Mouse (Mus musculus) hindbrain, embryonic 16.5 days (tissue): ENCODE data around the gene Trh. TPM values are rescaled to one million over a fixed set of nuclear protein-coding genes. Genes with fewer than 3 reads are reported as not detected.
A peak's percentile ranks its signal among the peaks of the same experiment; 100 is the strongest.

Source experiments
- ATAC-seq: fragments of 200-750 bp; cut with Nextera tagmentation; 2 replicates; pipeline ENCODE4 v1.8.0; 2017; ENCODE audit warnings: moderate TSS enrichment, moderate library complexity
- H3K27ac ChIP-seq: fragments of 300-500 bp; sonication (generic); 2 replicates; pipeline ENCODE4 v1.5.1; 2014; ENCODE audit warnings: low read depth, mild to moderate bottlenecking, control low read depth, low read length, moderate library complexity
- H3K27me3 ChIP-seq: fragments of 300-500 bp; sonication (generic); replicated peaks from 2 replicates; pipeline ENCODE4 v1.6.1; 2014; ENCODE audit warnings: low read length; ENCODE audit not compliant: control insufficient read depth, insufficient read depth
- H3K36me3 ChIP-seq: fragments of 300-500 bp; sonication (generic); 2 replicates; pipeline ENCODE4 v1.6.1; 2014; ENCODE audit warnings: mild to moderate bottlenecking, low read length, moderate library complexity, mixed read lengths; ENCODE audit not compliant: control insufficient read depth, insufficient read depth
- H3K4me1 ChIP-seq: fragments of 300-500 bp; sonication (generic); 2 replicates; pipeline ENCODE4 v1.6.1; 2014; ENCODE audit warnings: low read depth, low read length; ENCODE audit not compliant: control insufficient read depth, insufficient read depth
- H3K4me2 ChIP-seq: fragments of 300-500 bp; sonication (generic); 2 replicates; pipeline ENCODE4 v1.6.1; 2014; ENCODE audit warnings: mild to moderate bottlenecking, low read length, control low read depth, moderate library complexity
- H3K4me3 ChIP-seq: fragments of 300-500 bp; sonication (generic); 2 replicates; pipeline ENCODE4 v1.5.1; 2014; ENCODE audit warnings: mild to moderate bottlenecking, low read length, control low read depth, moderate library complexity
- H3K9ac ChIP-seq: fragments of 300-500 bp; sonication (generic); 2 replicates; pipeline ENCODE4 v1.6.1; 2014; ENCODE audit warnings: low read depth, mild to moderate bottlenecking, control low read depth, low read length, moderate library complexity
- H3K9me3 ChIP-seq: fragments of 300-500 bp; sonication (generic); 2 replicates; pipeline ENCODE4 v1.6.1; 2014; ENCODE audit warnings: mild to moderate bottlenecking, low read length, moderate library complexity; ENCODE audit not compliant: control insufficient read depth
- WGBS: fragments of 180-500 bp; shearing (Covaris S2); extraction: QIAGEN DNeasy Blood & Tissue Kit; methylation state at CpG from one replicate; pipeline ENCODE4 v1.1.7; 2014; 5-methylcytosine and 5-hydroxymethylcytosine counted together
- polyA plus RNA-seq: library from polyadenylated mRNA; unstranded; fragments of >200 nt; fragmentation: Nextera tagmentation; extraction: Ambion mirVana; gene quantifications from 2 replicates; pipeline ENCODE4 v1.2.1, GENCODE M21; 2015

The Trh gene
- polyA plus RNA-seq, 1 experiment from 2014 or later, result 3.9 TPM

GRCm38 (mm10) chr6:92231356-92231755, 13.1 kb downstream of the Trh start:
- no peak for ATAC-seq
- no peaks in the 10 kb centered on the region for H3K27me3 ChIP-seq
- H3K4me2 ChIP-seq, result no peak overlapping the region
- H3K36me3 ChIP-seq, result no peaks in the 10 kb centered on the region
- H3K27ac ChIP-seq, result no peak overlapping the region
- H3K4me3 ChIP-seq, result no peak overlapping the region
- WGBS, result 74% methylated on average over 1 of the region's 1 CpGs
- H3K9me3 ChIP-seq, result no peaks in the 10 kb centered on the region
- no peak overlapping the region for H3K9ac ChIP-seq
- H3K4me1 ChIP-seq, result no peaks in the 10 kb centered on the region

- no peaks in the 10 kb centered on the region for H3K4me1 ChIP-seq
- no peak overlapping the region for H3K4me2 ChIP-seq
- no peaks in the 10 kb centered on the region for H3K9me3 ChIP-seq
- H3K27me3 ChIP-seq, result no peaks in the 10 kb centered on the region
- no peak overlapping the region for H3K27ac ChIP-seq
- no peak overlapping the region for H3K4me3 ChIP-seq
- H3K36me3 ChIP-seq, result no peaks in the 10 kb centered on the region
- WGBS, result 95% methylated on average over 2 of the region's 2 CpGs
- H3K9ac ChIP-seq, result no peak overlapping the region
- ATAC-seq, result no peak
These were observed 14.9 kb downstream of the Trh start for GRCm38 (mm10) chr6:92229586-92229985.

- no peak for ATAC-seq
- Histone ChIP-seq H3K4me2 (no peak overlapping the region), H3K9ac (no peak overlapping the region), H3K4me1 (no peaks in the 10 kb centered on the region), H3K4me3 (no peak overlapping the region), H3K36me3 (no peaks in the 10 kb centered on the region), H3K27ac (no peak overlapping the region), H3K9me3 (no peaks in the 10 kb centered on the region), H3K27me3 (no peaks in the 10 kb centered on the region)
These were observed 15.3 kb downstream of the Trh start for GRCm38 (mm10) chr6:92229103-92229502.

- H3K4me2 ChIP-seq, result no peak overlapping the region
- H3K9ac ChIP-seq, result no peak overlapping the region
- H3K4me3 ChIP-seq, result no peak overlapping the region
- no peak for ATAC-seq
- H3K36me3 ChIP-seq, result no peaks in the 10 kb centered on the region
- no peak overlapping the region for H3K27ac ChIP-seq
- H3K9me3 ChIP-seq, result no peaks in the 10 kb centered on the region
- H3K4me1 ChIP-seq, result no peaks in the 10 kb centered on the region
- WGBS, result 95% methylated on average over 1 of the region's 1 CpGs
- no peaks in the 10 kb centered on the region for H3K27me3 ChIP-seq
These were observed 19.5 kb downstream of the Trh start for GRCm38 (mm10) chr6:92224981-92225380.

GRCm38 (mm10) chr6:92222021-92222420, 22.4 kb downstream of the Trh start:
- ATAC-seq, result no peak
- H3K4me2 ChIP-seq, result no peak overlapping the region
- 94% methylated on average over 3 of the region's 3 CpGs for WGBS

GRCm38 (mm10) chr6:92221604-92222003, 22.8 kb downstream of the Trh start:
- H3K9ac ChIP-seq, result no peak overlapping the region
- no peaks in the 10 kb centered on the region for H3K9me3 ChIP-seq
- no peaks in the 10 kb centered on the region for H3K27me3 ChIP-seq
- no peak overlapping the region for H3K4me2 ChIP-seq
- H3K4me3 ChIP-seq, result no peak overlapping the region
- ATAC-seq, result no peak
- H3K27ac ChIP-seq, result no peak overlapping the region
- no peaks in the 10 kb centered on the region for H3K4me1 ChIP-seq
- H3K36me3 ChIP-seq, result no peaks in the 10 kb centered on the region
- WGBS, result 87% methylated on average over 6 of the region's 6 CpGs

More at GRCm38 (mm10) chr6:92222021-92222420, 22.4 kb downstream of the Trh start:
- Histone ChIP-seq H3K4me1 (no peaks in the 10 kb centered on the region), H3K4me3 (no peak overlapping the region), H3K9ac (no peak overlapping the region), H3K27me3 (no peaks in the 10 kb centered on the region), H3K9me3 (no peaks in the 10 kb centered on the region), H3K27ac (no peak overlapping the region), H3K36me3 (no peaks in the 10 kb centered on the region)

- no peaks in the 10 kb centered on the region for H3K9me3 ChIP-seq
- ATAC-seq, result no peak
- H3K36me3 ChIP-seq, result no peaks in the 10 kb centered on the region
- no peak overlapping the region for H3K4me3 ChIP-seq
- no peak overlapping the region for H3K27ac ChIP-seq
- H3K4me1 ChIP-seq, result no peaks in the 10 kb centered on the region
- no peak overlapping the region for H3K9ac ChIP-seq
- H3K27me3 ChIP-seq, result no peaks in the 10 kb centered on the region
- 56% methylated on average over 3 of the region's 3 CpGs for WGBS
- H3K4me2 ChIP-seq, result no peak overlapping the region
These were observed 25.0 kb downstream of the Trh start for GRCm38 (mm10) chr6:92219445-92219844.

- peaks cover 10% of the 10 kb centered on the region for H3K4me1 ChIP-seq
- H3K27me3 ChIP-seq, result no peaks in the 10 kb centered on the region
- H3K9me3 ChIP-seq, result no peaks in the 10 kb centered on the region
- 10% methylated on average over 35 of the region's 35 CpGs for WGBS
- peak within 1 kb of the TSS; percentile 96 for H3K4me2 ChIP-seq
- ATAC-seq, result peak; percentile 97
- peak within 1 kb of the TSS; percentile 85 for H3K4me3 ChIP-seq
- peak within 1 kb of the TSS; percentile 92 for H3K27ac ChIP-seq
- H3K9ac ChIP-seq, result peak within 1 kb of the TSS; percentile 92
- H3K36me3 ChIP-seq, result peaks cover 7% of the 10 kb centered on the region; the same call in 1 of the 2 replicates
These were observed 29.5 kb downstream of the Trh start, which contains the start of gene Rbsn for GRCm38 (mm10) chr6:92214773-92215449. Gene Rbsn (minus strand): TSS chr6:92214925.

GRCm38 (mm10) chr6:92214055-92214772, 30.2 kb downstream of the Trh start:
- Histone ChIP-seq H3K27ac (peak overlapping the region; percentile 92), H3K4me2 (peak overlapping the region; percentile 96), H3K36me3 (peaks cover 12% of the 10 kb centered on the region), H3K4me3 (peak overlapping the region; percentile 85), H3K9me3 (no peaks in the 10 kb centered on the region), H3K4me1 (peaks cover 10% of the 10 kb centered on the region), H3K27me3 (no peaks in the 10 kb centered on the region), H3K9ac (peak overlapping the region; percentile 92)
- peak; percentile 85 for ATAC-seq
- WGBS, result under 1% methylated on average over 44 of the region's 48 CpGs
